Mouse (Mus musculus) MEL (cell line): ENCODE data around the gene Drc1. TPM values are rescaled to one million over a fixed set of nuclear protein-coding genes. Genes with fewer than 3 reads are reported as not detected.

ENCODE experiments used
- DNase-seq: peaks from one replicate; pipeline ENCODE4 v3.0.0; 2011; ENCODE audit warnings: low read depth, low spot score
- H3K27ac ChIP-seq: 2 replicates; pipeline ENCODE4 v1.5.1; 2012; ENCODE audit warnings: low read depth, mild to moderate bottlenecking, control low read depth, low read length, moderate library complexity; ENCODE audit not compliant: control insufficient read depth
- H3K27me3 ChIP-seq, 2 experiments: fragments of 150-350 bp in 1 of 2; sonication (generic) in 1 of 2; 2 replicates each; pipeline ENCODE4 v1.6.1; 2012; ENCODE audit warnings: low read length in 2 of 2, mild to moderate bottlenecking in 2 of 2, improper control_type of control experiment in 1 of 2, moderate library complexity in 1 of 2; ENCODE audit not compliant: insufficient read depth in 2 of 2, control insufficient read depth in 1 of 2
- H3K36me3 ChIP-seq, 2 experiments: 2 replicates each; pipeline ENCODE4 v1.6.1; 2012 to 2014; ENCODE audit warnings: low read length in 2 of 2, improper control_type of control experiment in 1 of 2, inconsistent platforms in 1 of 2, mild to moderate bottlenecking in 1 of 2; ENCODE audit not compliant: insufficient read depth in 2 of 2, control insufficient read depth in 1 of 2
- H3K4me1 ChIP-seq, 2 experiments: fragments of 150-350 bp in 1 of 2; sonication (generic) in 1 of 2; 2 replicates each; pipeline ENCODE4 v1.6.1; 2012; ENCODE audit warnings: low read length in 2 of 2, improper control_type of control experiment in 1 of 2, mild to moderate bottlenecking in 1 of 2; ENCODE audit not compliant: insufficient read depth in 2 of 2, control insufficient read depth in 1 of 2
- H3K4me3 ChIP-seq, 2 experiments: fragments of 150-350 bp in 1 of 2; sonication (generic) in 1 of 2; 2 replicates each; pipeline ENCODE4 v1.5.1; 2012; ENCODE audit warnings: low read depth in 2 of 2, low read length in 2 of 2, mild to moderate bottlenecking in 2 of 2, moderate library complexity in 2 of 2, control low read depth in 1 of 2, improper control_type of control experiment in 1 of 2; ENCODE audit not compliant: control insufficient read depth in 1 of 2, insufficient read depth in 1 of 2
- H3K79me2 ChIP-seq: 2 replicates; pipeline ENCODE4 v1.6.1; 2012; ENCODE audit warnings: mild to moderate bottlenecking, low read length, moderate library complexity; ENCODE audit not compliant: control insufficient read depth, poor library complexity, insufficient read depth
- H3K9ac ChIP-seq: 2 replicates; pipeline ENCODE4 v1.6.1; 2012; ENCODE audit warnings: low read depth, mild to moderate bottlenecking, control low read depth, low read length, moderate library complexity; ENCODE audit not compliant: control insufficient read depth, poor library complexity, severe bottlenecking
- H3K9me3 ChIP-seq: fragments of 150-350 bp; sonication (generic); replicated peaks from 2 replicates; pipeline ENCODE4 v1.6.1; 2012; ENCODE audit warnings: mild to moderate bottlenecking, low read length, improper control_type of control experiment, moderate library complexity; ENCODE audit not compliant: insufficient read depth
- CHD2 ChIP-seq: IDR thresholded peaks from 2 replicates; pipeline ENCODE4 v1.6.1; 2011; ENCODE audit warnings: low read length, improper control_type of control experiment
- CTCF ChIP-seq, 3 experiments: IDR thresholded peaks in 2 of 3; conservative IDR thresholded peaks in 1 of 3; 2 replicates each; pipeline ENCODE4 v1.5.1; 2011 to 2012; ENCODE audit warnings: low read length in 3 of 3, low read depth in 2 of 3, mild to moderate bottlenecking in 2 of 3, improper control_type of control experiment in 1 of 3, inconsistent platforms in 1 of 3, mixed read lengths in 1 of 3, moderate library complexity in 1 of 3; ENCODE audit not compliant: control insufficient read depth in 1 of 3, insufficient read depth in 1 of 3, poor library complexity in 1 of 3, severe bottlenecking in 1 of 3
- ELF1 ChIP-seq: IDR thresholded peaks from 2 replicates; pipeline ENCODE4 v1.6.1; 2014; ENCODE audit warnings: low read depth, mild to moderate bottlenecking, inconsistent platforms, low read length, improper control_type of control experiment, moderate library complexity
- EP300 ChIP-seq, 2 experiments: IDR thresholded peaks; 2 replicates each; pipeline ENCODE4 v1.6.1; 2011; ENCODE audit warnings: improper control_type of control experiment in 2 of 2, low read length in 2 of 2, low read depth in 1 of 2, mild to moderate bottlenecking in 1 of 2
- ETS1 ChIP-seq: IDR thresholded peaks from 2 replicates; pipeline ENCODE4 v1.6.1; 2012; ENCODE audit warnings: low read depth, mild to moderate bottlenecking, inconsistent platforms, low read length, improper control_type of control experiment, moderate library complexity
- GABPA ChIP-seq: IDR thresholded peaks from 2 replicates; pipeline ENCODE4 v1.6.1; 2012; ENCODE audit warnings: low read depth, mild to moderate bottlenecking, inconsistent platforms, low read length, improper control_type of control experiment, moderate library complexity
- GATA1 ChIP-seq: IDR thresholded peaks from 2 replicates; pipeline ENCODE4 v1.6.1; 2011; ENCODE audit warnings: low read depth, low read length, improper control_type of control experiment
- KAT2A ChIP-seq: conservative IDR thresholded peaks from 2 replicates; pipeline ENCODE4 v1.6.1; 2012; ENCODE audit warnings: low read depth, low read length, improper control_type of control experiment, inconsistent platforms
- MAX ChIP-seq: IDR thresholded peaks from 2 replicates; pipeline ENCODE4 v1.6.1; 2011; ENCODE audit warnings: low read length, improper control_type of control experiment
- MXI1 ChIP-seq: IDR thresholded peaks from 2 replicates; pipeline ENCODE4 v1.6.1; 2011; ENCODE audit warnings: mild to moderate bottlenecking, low read depth, low read length, improper control_type of control experiment
- MYC ChIP-seq: IDR thresholded peaks from 2 replicates; pipeline ENCODE4 v1.6.1; 2011; ENCODE audit warnings: low read depth, mild to moderate bottlenecking, low read length, improper control_type of control experiment, moderate library complexity
- NRF1 ChIP-seq: IDR thresholded peaks from 2 replicates; pipeline ENCODE4 v1.6.1; 2014; ENCODE audit warnings: low read depth, mild to moderate bottlenecking, inconsistent platforms, low read length, improper control_type of control experiment, moderate library complexity; ENCODE audit not compliant: poor library complexity, insufficient read depth, severe bottlenecking
- POLR2A ChIP-seq, 2 experiments: IDR thresholded peaks; 2 replicates each; pipeline ENCODE4 v1.6.1; 2011 to 2012; ENCODE audit warnings: low read length in 2 of 2, mild to moderate bottlenecking in 2 of 2, control low read depth in 1 of 2, improper control_type of control experiment in 1 of 2, low read depth in 1 of 2, moderate library complexity in 1 of 2; ENCODE audit not compliant: control insufficient read depth in 1 of 2, insufficient read depth in 1 of 2, poor library complexity in 1 of 2
- POLR2AphosphoS5 ChIP-seq: IDR thresholded peaks from 2 replicates; pipeline ENCODE4 v1.6.1; 2012; ENCODE audit warnings: low read depth, borderline replicate concordance, mild to moderate bottlenecking, inconsistent platforms, low read length, moderate library complexity, mixed read lengths
- RCOR1 ChIP-seq: IDR thresholded peaks from 2 replicates; pipeline ENCODE4 v1.6.1; 2012; ENCODE audit warnings: low read depth, mild to moderate bottlenecking, inconsistent platforms, low read length, improper control_type of control experiment
- SIN3A ChIP-seq: IDR thresholded peaks from 2 replicates; pipeline ENCODE4 v1.6.1; 2012; ENCODE audit warnings: low read length, improper control_type of control experiment, inconsistent platforms
- SMC3 ChIP-seq: IDR thresholded peaks from 2 replicates; pipeline ENCODE4 v1.6.1; 2011; ENCODE audit warnings: low read depth, low read length, improper control_type of control experiment
- TAL1 ChIP-seq: IDR thresholded peaks from 2 replicates; pipeline ENCODE4 v1.6.1; 2012; ENCODE audit warnings: mild to moderate bottlenecking, inconsistent platforms, low read length, moderate library complexity, mixed read lengths
- TCF12 ChIP-seq: IDR thresholded peaks from 2 replicates; pipeline ENCODE4 v1.6.1; 2014; ENCODE audit warnings: low read depth, mild to moderate bottlenecking, inconsistent platforms, low read length, improper control_type of control experiment, moderate library complexity
- UBTF ChIP-seq: IDR thresholded peaks from 2 replicates; pipeline ENCODE4 v1.6.1; 2012; ENCODE audit warnings: low read depth, mild to moderate bottlenecking, inconsistent platforms, low read length, improper control_type of control experiment, moderate library complexity, borderline replicate concordance; ENCODE audit not compliant: insufficient read depth
- ZKSCAN1 ChIP-seq: IDR thresholded peaks from 2 replicates; pipeline ENCODE4 v1.6.1; 2012; ENCODE audit warnings: low read depth, mild to moderate bottlenecking, inconsistent platforms, low read length, improper control_type of control experiment, moderate library complexity
- ZMIZ1 ChIP-seq: IDR thresholded peaks from 2 replicates; pipeline ENCODE4 v1.6.1; 2012; ENCODE audit warnings: low read depth, mild to moderate bottlenecking, inconsistent platforms, low read length, improper control_type of control experiment, moderate library complexity
- ZNF384 ChIP-seq: IDR thresholded peaks from 2 replicates; pipeline ENCODE4 v1.6.1; 2012; ENCODE audit warnings: low read depth, mild to moderate bottlenecking, inconsistent platforms, low read length, improper control_type of control experiment
- polyA plus RNA-seq, 2 experiments: library from polyadenylated mRNA; stranded (reverse) in 1 of 2; unstranded in 1 of 2; fragments of >175 nt in 1 of 2; fragments of >200 nt in 1 of 2; gene quantifications; 2 replicates each; pipeline versions ENCODE4 v1.2.1 to v1.2.4; 2012; ENCODE audit warnings: low replicate concordance in 2 of 2, low read depth in 1 of 2; ENCODE audit not compliant: insufficient read length in 2 of 2, insufficient read depth in 1 of 2, missing spikeins in 1 of 2
- total RNA-seq: library from RNA; depleted of rRNA; stranded (reverse); fragments of 300-350 nt; gene quantifications from 2 replicates; pipeline ENCODE4 v1.2.3, GENCODE M21; 2012; rRNA removed

The Drc1 gene
- not detected in 2 replicates for total RNA-seq
- not detected for polyA plus RNA-seq

GRCm38 (mm10) chr5:30281291-30281732 lies at the start of gene Drc1:
Drc1 (plus strand) TSS chr5:30281388.
- Histone ChIP-seq H3K9me3 (no peaks in the 10 kb centered on the region), H3K27me3 (no peaks in the 10 kb centered on the region), H3K4me1 (no peaks in the 10 kb centered on the region), H3K36me3 (no peaks in the 10 kb centered on the region), H3K27ac (no peak within 1 kb of the TSS), H3K4me3 (no peak within 1 kb of the TSS), H3K9ac (no peak within 1 kb of the TSS), H3K79me2 (no peaks in the 10 kb centered on the region)
- DNase-seq: no peak
- TF ChIP-seq ZKSCAN1: no peak
- TF ChIP-seq TCF12: no peak
- no peak for TF ChIP-seq UBTF
- TF ChIP-seq TAL1: no peak
- TF ChIP-seq ZMIZ1: no peak
- TF ChIP-seq POLR2AphosphoS5: no peak
- TF ChIP-seq ETS1: no peak
- no peak for TF ChIP-seq CTCF (IDR thresholded peaks at IDR 0.05 in 2 of 3, conservative IDR thresholded peaks at IDR 0.05 in 1 of 3; ENCODE audit: control insufficient read depth in 1 of 3, insufficient read depth in 1 of 3, low read depth in 2 of 3, low read length in 3 of 3, poor library complexity in 1 of 3, severe bottlenecking in 1 of 3)

GRCm38 (mm10) chr5:30231891-30232270 lies 49.3 kb upstream of the Drc1 start:
- DNase-seq: no peak
- Histone ChIP-seq H3K9ac (peak overlapping the region; percentile 60), H3K4me3 (peak overlapping the region; percentile 64 to 65), H3K27me3 (no peaks in the 10 kb centered on the region), H3K4me1 (peaks cover 20 to 22% of the 10 kb centered on the region in 2 experiments), H3K79me2 (peaks cover 46% of the 10 kb centered on the region), H3K27ac (peak overlapping the region; percentile 27), H3K36me3 (peaks cover 0 to 34% of the 10 kb centered on the region in 2 experiments; a peak in 2 of 4 replicates), H3K9me3 (no peaks in the 10 kb centered on the region)
- TF ChIP-seq EP300 (IDR thresholded peaks at IDR 0.05; ENCODE audit: low read depth in 1 of 2, low read length in 2 of 2) (peak in 1 of 2 experiments; percentile 20; a peak in 1 of 4 replicates), GATA1 (no peak)

- DNase-seq: peak; percentile 100
- Histone ChIP-seq H3K27me3 (no peaks in the 10 kb centered on the region), H3K79me2 (peaks cover 51% of the 10 kb centered on the region), H3K36me3 (peaks cover 0 to 34% of the 10 kb centered on the region in 2 experiments; a peak in 2 of 4 replicates), H3K9me3 (no peaks in the 10 kb centered on the region), H3K4me3 (peak within 1 kb of the TSS; percentile 81 to 85), H3K27ac (peak within 1 kb of the TSS; percentile 80), H3K4me1 (peaks cover 20 to 22% of the 10 kb centered on the region in 2 experiments), H3K9ac (peak within 1 kb of the TSS; percentile 82)
- TF ChIP-seq POLR2AphosphoS5 (no peak), NRF1 (peak; percentile 98), GABPA (no peak), SMC3 (no peak), KAT2A (peak; percentile 64), SIN3A (peak; percentile 96), TAL1 (no peak), ELF1 (peak; percentile 61), CHD2 (peak; percentile 75), EP300 (IDR thresholded peaks at IDR 0.05; ENCODE audit: low read depth in 1 of 2, low read length in 2 of 2) (peak in 1 of 2 experiments; percentile 30; a peak in 1 of 4 replicates), RCOR1 (no peak; the same call in 1 of the 2 replicates), MYC (peak; percentile 84), TCF12 (peak; percentile 55), POLR2A (IDR thresholded peaks at IDR 0.05; ENCODE audit: control insufficient read depth in 1 of 2, insufficient read depth in 1 of 2, low read depth in 1 of 2, low read length in 2 of 2, poor library complexity in 1 of 2) (peak; percentile 97), ZNF384 (no peak), MXI1 (peak; percentile 96), GATA1 (0 out of 2 replicates have a peak, but pooled peaks have one; percentile 4), MAX (peak; percentile 82; the same call in 1 of the 2 replicates), ZMIZ1 (peak; percentile 97)
Observed at GRCm38 (mm10) chr5:30232271-30232971, 48.8 kb upstream of the Drc1 start, which contains the start of gene Selenoi. Selenoi (plus strand) TSS chr5:30232581.
